Mouse (Mus musculus) CH12F3 (cell line): ENCODE measurements around the gene Tff3.

Experiments
- in situ Hi-C: fragments of 300-500 bp; cut with MboI; formaldehyde crosslinking; loops from 2 replicates; pipeline ENCODE4 v1.14.3; 2020; ENCODE audit warnings: low sequenced_read_pairs

The Tff3 gene

GRCm38 (mm10) chr17:31078581-31078980 is 50.9 kb downstream of the Tff3 start:
- in situ Hi-C loops = no loop called here

- in situ Hi-C loops = no loop called here
These were observed 51.9 kb downstream of the Tff3 start for GRCm38 (mm10) chr17:31077561-31077960.

- in situ Hi-C loops = no loop called here
These were observed 54.0 kb downstream of the Tff3 start for GRCm38 (mm10) chr17:31075471-31075870.
